8 mouse cellular contexts compared by ENCODE assay signal in the genomic region with DNA sequence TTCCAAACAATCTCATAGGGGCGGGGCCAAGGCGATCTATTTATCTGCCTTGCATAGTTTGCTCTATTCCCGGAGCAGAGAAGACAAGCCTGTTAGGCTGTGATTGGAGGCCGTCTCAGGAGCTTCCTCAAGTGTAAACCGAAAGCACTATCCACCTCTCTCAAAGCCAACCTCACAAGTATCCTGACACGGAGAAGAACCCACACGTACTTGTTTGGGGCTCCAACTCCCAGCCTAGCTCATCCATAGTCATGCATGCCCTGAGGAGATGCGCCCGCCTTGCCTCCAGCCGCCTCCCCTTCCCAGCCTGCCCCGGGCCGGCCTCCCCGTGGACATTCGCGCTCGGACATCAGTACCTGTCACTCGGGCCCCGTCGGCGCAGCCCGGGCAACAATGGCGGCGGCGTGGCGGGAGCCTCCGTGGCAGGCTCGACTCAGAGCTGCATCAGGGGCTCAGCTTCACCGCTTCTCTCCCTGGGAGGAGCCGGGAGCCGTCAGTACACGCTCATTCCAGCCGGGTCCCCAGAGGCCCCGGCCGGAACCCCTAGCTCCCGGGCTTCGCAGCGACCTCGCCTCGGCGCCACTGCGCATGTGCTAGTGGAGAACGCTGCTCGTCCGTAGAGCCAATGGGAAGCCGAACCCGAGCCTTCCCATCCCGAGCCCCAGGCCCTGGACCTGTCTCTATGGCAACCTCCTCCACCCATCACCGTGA. TPM values are rescaled to one million over a fixed set of nuclear protein-coding genes. Genes with fewer than 3 reads are reported as not detected.
DNase-seq lines count a peak whose midpoint lies in the region; ATAC-seq and TF ChIP-seq lines count a peak whose summit lies in the region.

Zfp287 (minus strand) TSS at position 595 of the 711 bp plus-strand sequence.

- peaks cover 17% of the 10 kb centered on the region for H3K36me3 ChIP-seq in heart, embryonic 14.5 days (ENCODE audit: control insufficient read depth, insufficient read depth, low read length)
- H3K36me3 ChIP-seq in liver, embryonic 11.5 days (ENCODE audit: control insufficient read depth, insufficient read depth, low read length), result no peaks in the 10 kb centered on the region
- H3K36me3 ChIP-seq in splenic B cell, adult 2 months (ENCODE audit: control insufficient read depth, insufficient read depth, low read length, poor library complexity, severe bottlenecking), result peaks cover 3% of the 10 kb centered on the region; the same call in 1 of the 2 replicates

- peak within 1 kb of the TSS; percentile 83 for H3K4me2 ChIP-seq in heart, embryonic 14.5 days (ENCODE audit: low read length)
- peak within 1 kb of the TSS; percentile 79 for H3K4me2 ChIP-seq in liver, embryonic 11.5 days

- TF ChIP-seq POLR2A in bone marrow, adult 2 months (IDR thresholded peaks at IDR 0.05; ENCODE audit: borderline replicate concordance, control insufficient read depth, low read depth, low read length), result peak; percentile 28; the same call in 1 of the 2 replicates

- peak; percentile 81 for DNase-seq in 3134 (ENCODE audit: extremely low read depth, insufficient read length, low spot score)
- peak; percentile 62 for DNase-seq in fibroblast of lung, adult 2 months (ENCODE audit: low read depth)
- DNase-seq in kidney, postnatal 10 days, result peak; percentile 91
- DNase-seq in liver, embryonic 11.5 days (ENCODE audit: low spot score), result peak; percentile 74
- DNase-seq in naive thymus-derived CD4-positive, alpha-beta T cell, adult 2 months (ENCODE audit: low read depth), result peak; percentile 90
- peak; percentile 77 for DNase-seq in splenic B cell, adult 2 months (ENCODE audit: low read depth, low spot score)

- no peaks in the 10 kb centered on the region for H3K27me3 ChIP-seq in heart, embryonic 14.5 days (ENCODE audit: control insufficient read depth, insufficient read depth, low read length)
- H3K27me3 ChIP-seq in liver, embryonic 11.5 days (replicated peaks; ENCODE audit: control insufficient read depth, insufficient read depth, low read length), result peaks cover 11% of the 10 kb centered on the region
- no peaks in the 10 kb centered on the region for H3K27me3 ChIP-seq in splenic B cell, adult 2 months (ENCODE audit: control insufficient read depth, insufficient read depth, low read length, poor library complexity, severe bottlenecking)

- WGBS in bone marrow, adult 2 months, result 2% methylated on average over 48 of the region's 48 CpGs
- 2% methylated on average over 48 of the region's 48 CpGs for WGBS in heart, embryonic 14.5 days
- 1% methylated on average over 48 of the region's 48 CpGs for whole genome bisulfite sequencing in liver, embryonic 11.5 days

- no peak for TF ChIP-seq CTCF in bone marrow, adult 2 months (IDR thresholded peaks at IDR 0.05; ENCODE audit: control insufficient read depth, insufficient read depth, low read length)

- peak within 1 kb of the TSS; percentile 76 for H3K9ac ChIP-seq in heart, embryonic 14.5 days (ENCODE audit: low read length)
- peak within 1 kb of the TSS; percentile 47; the same call in 1 of the 2 replicates for H3K9ac ChIP-seq in liver, embryonic 11.5 days (ENCODE audit: low read depth, low read length)

- H3K9me3 ChIP-seq in heart, embryonic 14.5 days (ENCODE audit: control insufficient read depth, low read length), result no peaks in the 10 kb centered on the region
- no peaks in the 10 kb centered on the region for H3K9me3 ChIP-seq in liver, embryonic 11.5 days (ENCODE audit: control insufficient read depth, low read length)

- H3K4me1 ChIP-seq in bone marrow, adult 2 months (ENCODE audit: control insufficient read depth, insufficient read depth, low read length), result no peaks in the 10 kb centered on the region
- peaks cover 0 to 7% of the 10 kb centered on the region in 2 experiments; a peak in 2 of 4 replicates for H3K4me1 ChIP-seq in heart, embryonic 14.5 days (ENCODE audit: control insufficient read depth in 2 of 2, insufficient read depth in 2 of 2, low read length in 2 of 2)
- no peaks in the 10 kb centered on the region for H3K4me1 ChIP-seq in liver, embryonic 11.5 days (replicated peaks; ENCODE audit: control insufficient read depth, insufficient read depth, low read length)

- 0 out of 2 replicates have a peak within 1 kb of the TSS, but pooled peaks have one; percentile 14 for H3K27ac ChIP-seq in bone marrow, adult 2 months (ENCODE audit: control insufficient read depth, insufficient read depth, low read depth, low read length, poor library complexity)
- peak within 1 kb of the TSS in 1 of 2 experiments; percentile 60; a peak in 1 of 4 replicates for H3K27ac ChIP-seq in heart, embryonic 14.5 days (replicated peaks in 1 of 2; ENCODE audit: control insufficient read depth in 1 of 2, insufficient read depth in 1 of 2, low read depth in 2 of 2, low read length in 2 of 2)
- H3K27ac ChIP-seq in liver, embryonic 11.5 days (ENCODE audit: low read depth, low read length), result no peak within 1 kb of the TSS

- peak within 1 kb of the TSS; percentile 84 for H3K4me3 ChIP-seq in bone marrow, adult 2 months (replicated peaks; ENCODE audit: control insufficient read depth, low read depth, low read length)
- peak within 1 kb of the TSS; percentile 63 to 78 for H3K4me3 ChIP-seq in heart, embryonic 14.5 days (ENCODE audit: control insufficient read depth in 1 of 2, insufficient read depth in 1 of 2, low read depth in 1 of 2, low read length in 2 of 2)
- H3K4me3 ChIP-seq in liver, embryonic 11.5 days (ENCODE audit: low read depth, low read length), result peak within 1 kb of the TSS; percentile 63

- ATAC-seq in heart, embryonic 14.5 days (ENCODE audit: insufficient number of reproducible peaks, insufficient read depth, low FRiP score, low read depth), result peak; percentile 90
- peak; percentile 60 for ATAC-seq in liver, embryonic 11.5 days (replicated peaks; ENCODE audit: low FRiP score)

RNA-seq across cellular contexts. Expression of gene Zfp287, which starts in this region (rescaled TPM):
- polyA plus RNA-seq in bone marrow, adult 2 months (2011; ENCODE audit: insufficient read depth, insufficient read length, low replicate concordance, missing spikeins), result 0.66 and 2.3 TPM in 2 replicates
- 4.8 and 5.4 TPM in 2 replicates for polyA plus RNA-seq in heart, embryonic 14.5 days (2014; fragmentation: Nextera tagmentation; extraction: Ambion mirVana)
- polyA plus RNA-seq in liver, embryonic 11.5 days (2014; fragmentation: Nextera tagmentation; extraction: Ambion mirVana), result 2.6 TPM in 2 replicates
